Mouse (Mus musculus): ENCODE results near the gene Nisch. TPM values are rescaled to one million over a fixed set of nuclear protein-coding genes. Genes with fewer than 3 reads are reported as not detected.

Nisch gene
- polyA plus RNA-seq, 1 experiment = 10.6 TPM

- Histone ChIP-seq H3K9me3 (ENCODE audit: control insufficient read depth, low read length) (no peaks in the 10 kb centered on the region), H3K4me1 (ENCODE audit: control insufficient read depth) (peaks cover 18% of the 10 kb centered on the region), H3K4me3 (replicated peaks) (no peak overlapping the region), H3K27me3 (ENCODE audit: control insufficient read depth) (no peaks in the 10 kb centered on the region), H3K36me3 (ENCODE audit: control insufficient read depth) (peaks cover 2% of the 10 kb centered on the region; the same call in 1 of the 2 replicates)
- TF ChIP-seq TAL1 (IDR thresholded peaks at IDR 0.05; ENCODE audit: low read length) = no peak
- TF ChIP-seq GATA1 (IDR thresholded peaks at IDR 0.05; ENCODE audit: low read length) = no peak
Measured at GRCm38 (mm10) chr14:31245946-31246345, 29.2 kb upstream of the Nisch start.

GRCm38 (mm10) chr14:31244777-31245176, 28.0 kb upstream of the Nisch start:
- TF ChIP-seq TAL1 (IDR thresholded peaks at IDR 0.05; ENCODE audit: low read length) (no peak), GATA1 (IDR thresholded peaks at IDR 0.05; ENCODE audit: low read length) (no peak)
- no peaks in the 10 kb centered on the region for H3K27me3 ChIP-seq (ENCODE audit: control insufficient read depth)
- peaks cover 2% of the 10 kb centered on the region; the same call in 1 of the 2 replicates for H3K36me3 ChIP-seq (ENCODE audit: control insufficient read depth)
- H3K4me3 ChIP-seq (replicated peaks) = no peak overlapping the region
- H3K9me3 ChIP-seq (ENCODE audit: control insufficient read depth, low read length) = no peaks in the 10 kb centered on the region
- H3K4me1 ChIP-seq (ENCODE audit: control insufficient read depth) = peaks cover 11% of the 10 kb centered on the region

GRCm38 (mm10) chr14:31240528-31240927, 23.8 kb upstream of the Nisch start:
- Histone ChIP-seq H3K27me3 (ENCODE audit: control insufficient read depth) (no peaks in the 10 kb centered on the region), H3K4me1 (ENCODE audit: control insufficient read depth) (no peaks in the 10 kb centered on the region), H3K4me3 (replicated peaks) (no peak overlapping the region), H3K36me3 (ENCODE audit: control insufficient read depth) (peaks cover 2% of the 10 kb centered on the region; the same call in 1 of the 2 replicates), H3K9me3 (ENCODE audit: control insufficient read depth, low read length) (no peaks in the 10 kb centered on the region)
- TF ChIP-seq GATA1 (IDR thresholded peaks at IDR 0.05; ENCODE audit: low read length) (no peak), TAL1 (IDR thresholded peaks at IDR 0.05; ENCODE audit: low read length) (no peak)

GRCm38 (mm10) chr14:31237101-31237882, 20.5 kb upstream of the Nisch start:
- TF ChIP-seq GATA1 (IDR thresholded peaks at IDR 0.05; ENCODE audit: low read length) (no peak), TAL1 (IDR thresholded peaks at IDR 0.05; ENCODE audit: low read length) (no peak)
- H3K27me3 ChIP-seq (ENCODE audit: control insufficient read depth) = peaks cover 11% of the 10 kb centered on the region
- no peak overlapping the region for H3K4me3 ChIP-seq (replicated peaks)
- peaks cover 2% of the 10 kb centered on the region; the same call in 1 of the 2 replicates for H3K36me3 ChIP-seq (ENCODE audit: control insufficient read depth)
- H3K9me3 ChIP-seq (ENCODE audit: control insufficient read depth, low read length) = no peaks in the 10 kb centered on the region
- H3K4me1 ChIP-seq (ENCODE audit: control insufficient read depth) = peaks cover 1% of the 10 kb centered on the region; the same call in 1 of the 2 replicates

- no peaks in the 10 kb centered on the region for H3K9me3 ChIP-seq (ENCODE audit: control insufficient read depth, low read length)
- TF ChIP-seq TAL1 (IDR thresholded peaks at IDR 0.05; ENCODE audit: low read length) = no peak
- peaks cover 1% of the 10 kb centered on the region; the same call in 1 of the 2 replicates for H3K4me1 ChIP-seq (ENCODE audit: control insufficient read depth)
- no peak overlapping the region for H3K4me3 ChIP-seq (replicated peaks)
- no peaks in the 10 kb centered on the region; the same call in 1 of the 2 replicates for H3K36me3 ChIP-seq (ENCODE audit: control insufficient read depth)
- H3K27me3 ChIP-seq (ENCODE audit: control insufficient read depth) = peaks cover 28% of the 10 kb centered on the region
Measured at GRCm38 (mm10) chr14:31233996-31234591, 17.3 kb upstream of the Nisch start.

- Histone ChIP-seq H3K27me3 (ENCODE audit: control insufficient read depth) (peaks cover 30% of the 10 kb centered on the region), H3K9me3 (ENCODE audit: control insufficient read depth, low read length) (no peaks in the 10 kb centered on the region), H3K4me1 (ENCODE audit: control insufficient read depth) (peaks cover 1% of the 10 kb centered on the region; the same call in 1 of the 2 replicates), H3K4me3 (replicated peaks) (no peak overlapping the region), H3K36me3 (ENCODE audit: control insufficient read depth) (no peaks in the 10 kb centered on the region; the same call in 1 of the 2 replicates)
- no peak for TF ChIP-seq TAL1 (IDR thresholded peaks at IDR 0.05; ENCODE audit: low read length)
- no peak for TF ChIP-seq GATA1 (IDR thresholded peaks at IDR 0.05; ENCODE audit: low read length)
Measured at GRCm38 (mm10) chr14:31233070-31233995, 16.6 kb upstream of the Nisch start.

GRCm38 (mm10) chr14:31232404-31233069, 15.8 kb upstream of the Nisch start:
- no peak overlapping the region for H3K4me3 ChIP-seq (replicated peaks)
- TF ChIP-seq TAL1 (IDR thresholded peaks at IDR 0.05; ENCODE audit: low read length) (no peak), GATA1 (IDR thresholded peaks at IDR 0.05; ENCODE audit: low read length) (no peak)
- H3K27me3 ChIP-seq (ENCODE audit: control insufficient read depth) = peaks cover 34% of the 10 kb centered on the region
- H3K36me3 ChIP-seq (ENCODE audit: control insufficient read depth) = no peaks in the 10 kb centered on the region; the same call in 1 of the 2 replicates
- no peaks in the 10 kb centered on the region for H3K9me3 ChIP-seq (ENCODE audit: control insufficient read depth, low read length)
- peaks cover 1% of the 10 kb centered on the region; the same call in 1 of the 2 replicates for H3K4me1 ChIP-seq (ENCODE audit: control insufficient read depth)

- Histone ChIP-seq H3K27me3 (ENCODE audit: control insufficient read depth) (peaks cover 34% of the 10 kb centered on the region), H3K4me1 (ENCODE audit: control insufficient read depth) (peaks cover 1% of the 10 kb centered on the region; the same call in 1 of the 2 replicates), H3K9me3 (ENCODE audit: control insufficient read depth, low read length) (no peaks in the 10 kb centered on the region), H3K36me3 (ENCODE audit: control insufficient read depth) (no peaks in the 10 kb centered on the region), H3K4me3 (replicated peaks) (no peak overlapping the region)
- TF ChIP-seq GATA1 (IDR thresholded peaks at IDR 0.05; ENCODE audit: low read length) (no peak), TAL1 (IDR thresholded peaks at IDR 0.05; ENCODE audit: low read length) (no peak)
Measured at GRCm38 (mm10) chr14:31230442-31230841, 13.7 kb upstream of the Nisch start.
